Mouse (Mus musculus) MEL (cell line): ENCODE data around the gene 6430550D23Rik.

Experiments used
- BHLHE40 ChIP-seq: IDR thresholded peaks from 2 replicates; pipeline ENCODE4 v1.6.1; 2012; ENCODE audit warnings: low read depth, mild to moderate bottlenecking, inconsistent platforms, low read length, improper control_type of control experiment, borderline replicate concordance
- CHD2 ChIP-seq: IDR thresholded peaks from 2 replicates; pipeline ENCODE4 v1.6.1; 2011; ENCODE audit warnings: low read length, improper control_type of control experiment
- CTCF ChIP-seq, 3 experiments: IDR thresholded peaks in 2 of 3; conservative IDR thresholded peaks in 1 of 3; 2 replicates each; pipeline ENCODE4 v1.5.1; 2011 to 2012; ENCODE audit warnings: low read length in 3 of 3, low read depth in 2 of 3, mild to moderate bottlenecking in 2 of 3, improper control_type of control experiment in 1 of 3, inconsistent platforms in 1 of 3, mixed read lengths in 1 of 3, moderate library complexity in 1 of 3; ENCODE audit not compliant: control insufficient read depth in 1 of 3, insufficient read depth in 1 of 3, poor library complexity in 1 of 3, severe bottlenecking in 1 of 3
- GABPA ChIP-seq: IDR thresholded peaks from 2 replicates; pipeline ENCODE4 v1.6.1; 2012; ENCODE audit warnings: low read depth, mild to moderate bottlenecking, inconsistent platforms, low read length, improper control_type of control experiment, moderate library complexity
- GATA1 ChIP-seq: IDR thresholded peaks from 2 replicates; pipeline ENCODE4 v1.6.1; 2011; ENCODE audit warnings: low read depth, low read length, improper control_type of control experiment
- MAX ChIP-seq: IDR thresholded peaks from 2 replicates; pipeline ENCODE4 v1.6.1; 2011; ENCODE audit warnings: low read length, improper control_type of control experiment
- MYB ChIP-seq: IDR thresholded peaks from 2 replicates; pipeline ENCODE4 v1.6.1; 2011; ENCODE audit warnings: mild to moderate bottlenecking, low read depth, low read length, improper control_type of control experiment
- POLR2A ChIP-seq, 2 experiments: IDR thresholded peaks; 2 replicates each; pipeline ENCODE4 v1.6.1; 2011 to 2012; ENCODE audit warnings: low read length in 2 of 2, mild to moderate bottlenecking in 2 of 2, control low read depth in 1 of 2, improper control_type of control experiment in 1 of 2, low read depth in 1 of 2, moderate library complexity in 1 of 2; ENCODE audit not compliant: control insufficient read depth in 1 of 2, insufficient read depth in 1 of 2, poor library complexity in 1 of 2
- RAD21 ChIP-seq: IDR thresholded peaks from 2 replicates; pipeline ENCODE4 v1.6.1; 2011; ENCODE audit warnings: mild to moderate bottlenecking, low read depth, low read length, improper control_type of control experiment
- RCOR1 ChIP-seq: IDR thresholded peaks from 2 replicates; pipeline ENCODE4 v1.6.1; 2012; ENCODE audit warnings: low read depth, mild to moderate bottlenecking, inconsistent platforms, low read length, improper control_type of control experiment
- SIN3A ChIP-seq: IDR thresholded peaks from 2 replicates; pipeline ENCODE4 v1.6.1; 2012; ENCODE audit warnings: low read length, improper control_type of control experiment, inconsistent platforms
- SMC3 ChIP-seq: IDR thresholded peaks from 2 replicates; pipeline ENCODE4 v1.6.1; 2011; ENCODE audit warnings: low read depth, low read length, improper control_type of control experiment
- TBP ChIP-seq: IDR thresholded peaks from 2 replicates; pipeline ENCODE4 v1.8.0; 2011; ENCODE audit warnings: low read depth, low read length, improper control_type of control experiment

DNA sequence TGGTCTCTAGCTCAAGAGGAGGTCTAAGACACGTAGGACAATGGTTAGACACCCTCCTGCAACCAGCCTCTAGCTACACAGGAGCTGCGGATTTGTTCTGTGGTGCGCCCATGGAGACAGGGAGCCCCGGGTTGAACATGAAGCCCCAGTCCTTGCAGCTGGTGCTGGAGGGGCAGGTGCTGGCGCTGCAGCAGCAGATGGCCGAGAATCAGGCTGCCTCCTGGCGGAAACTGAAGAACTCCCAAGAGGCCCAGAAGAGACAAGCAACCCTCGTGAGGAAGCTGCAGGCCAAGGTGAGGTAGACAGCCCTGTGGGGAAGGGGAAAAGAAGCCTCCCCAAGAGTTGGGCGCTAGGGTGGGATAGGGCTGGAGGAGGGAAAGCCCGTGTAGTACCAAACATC lies 45.9 kb downstream of the 6430550D23Rik start:
- TF ChIP-seq POLR2A (IDR thresholded peaks at IDR 0.05; ENCODE audit: control insufficient read depth in 1 of 2, insufficient read depth in 1 of 2, low read depth in 1 of 2, low read length in 2 of 2, poor library complexity in 1 of 2) (no peak), CTCF (IDR thresholded peaks at IDR 0.05 in 2 of 3, conservative IDR thresholded peaks at IDR 0.05 in 1 of 3; ENCODE audit: control insufficient read depth in 1 of 3, insufficient read depth in 1 of 3, low read depth in 2 of 3, low read length in 3 of 3, poor library complexity in 1 of 3, severe bottlenecking in 1 of 3) (no peak), RCOR1 (no peak), TBP (no peak), GATA1 (no peak), CHD2 (no peak), MYB (no peak), BHLHE40 (no peak), RAD21 (no peak), MAX (no peak), GABPA (no peak), SIN3A (no peak), SMC3 (no peak)
